Mouse (Mus musculus): ENCODE measurements around the gene Med8. TPM values are rescaled to one million over a fixed set of nuclear protein-coding genes. Genes with fewer than 3 reads are reported as not detected.

Gene Med8
- polyA plus RNA-seq, 1 experiment from 2014 or later: 87.1 TPM

DNA sequence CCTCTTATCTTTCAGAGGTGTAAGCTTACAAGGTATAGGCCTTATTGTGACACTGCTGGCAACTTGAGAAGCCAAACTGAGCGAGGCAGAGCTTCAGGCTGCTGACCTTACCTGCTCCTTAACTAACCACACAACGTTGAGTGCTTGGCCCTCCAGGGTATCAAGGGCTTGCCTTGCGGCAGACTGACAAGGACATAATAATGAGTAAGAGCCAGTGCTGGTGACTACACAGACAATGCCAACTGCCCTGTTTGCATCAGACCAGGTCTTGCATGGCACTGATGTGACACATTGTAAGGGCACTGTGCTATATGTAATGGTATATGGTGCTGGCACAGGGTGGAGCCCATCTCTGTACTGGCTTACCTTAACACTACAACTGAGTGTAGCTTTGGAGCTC lies 40.5 kb upstream of the Med8 start:
- WGBS: 83% methylated on average over 3 of the region's 3 CpGs
- no peak overlapping the region for H3K9ac ChIP-seq (replicated peaks; ENCODE audit: low read depth, low read length)
- H3K36me3 ChIP-seq (ENCODE audit: control insufficient read depth, insufficient read depth, low read length): peaks cover 61% of the 10 kb centered on the region
- H3K27ac ChIP-seq (ENCODE audit: low read length): no peak overlapping the region
- H3K4me2 ChIP-seq (replicated peaks; ENCODE audit: low read depth, low read length): no peak overlapping the region
- H3K9me3 ChIP-seq (ENCODE audit: control insufficient read depth, low read depth, low read length): no peaks in the 10 kb centered on the region
- H3K4me1 ChIP-seq (ENCODE audit: control insufficient read depth, insufficient read depth, low read length): no peaks in the 10 kb centered on the region
- no peaks in the 10 kb centered on the region for H3K27me3 ChIP-seq (ENCODE audit: control insufficient read depth, insufficient read depth, low read length)
- ATAC-seq (ENCODE audit: insufficient number of reproducible peaks, insufficient read depth, low FRiP score, low read depth): no peak
- H3K4me3 ChIP-seq (ENCODE audit: low read depth, low read length): no peak overlapping the region

DNA sequence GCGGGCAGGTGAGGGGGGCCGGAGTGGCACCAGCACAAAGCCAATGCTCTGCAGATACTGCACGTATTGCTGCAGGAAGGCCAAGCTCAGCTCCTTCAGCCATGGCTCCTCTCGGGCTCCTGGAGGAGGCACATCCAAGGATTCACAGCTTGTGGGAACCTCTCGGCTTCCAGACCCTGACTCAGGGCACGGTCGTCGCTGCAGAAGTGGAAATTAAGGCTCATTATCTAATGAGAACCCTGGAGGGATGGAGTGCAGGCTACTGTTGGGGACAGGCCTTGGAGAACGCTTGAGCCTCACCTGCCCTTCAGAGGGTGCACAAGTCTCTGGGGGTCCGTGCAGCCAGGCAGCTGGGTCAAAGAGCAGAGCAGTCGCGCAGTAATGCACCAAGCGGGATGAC lies 37.3 kb upstream of the Med8 start:
- no peak for ATAC-seq (ENCODE audit: insufficient number of reproducible peaks, insufficient read depth, low FRiP score, low read depth)
- Histone ChIP-seq H3K4me2 (replicated peaks; ENCODE audit: low read depth, low read length) (no peak overlapping the region), H3K9ac (replicated peaks; ENCODE audit: low read depth, low read length) (no peak overlapping the region), H3K4me3 (ENCODE audit: low read depth, low read length) (no peak overlapping the region), H3K27ac (ENCODE audit: low read length) (no peak overlapping the region), H3K27me3 (ENCODE audit: control insufficient read depth, insufficient read depth, low read length) (no peaks in the 10 kb centered on the region), H3K36me3 (ENCODE audit: control insufficient read depth, insufficient read depth, low read length) (peaks cover 63% of the 10 kb centered on the region), H3K4me1 (ENCODE audit: control insufficient read depth, insufficient read depth, low read length) (no peaks in the 10 kb centered on the region), H3K9me3 (ENCODE audit: control insufficient read depth, low read depth, low read length) (no peaks in the 10 kb centered on the region)
- WGBS: 92% methylated on average over 13 of the region's 13 CpGs

DNA sequence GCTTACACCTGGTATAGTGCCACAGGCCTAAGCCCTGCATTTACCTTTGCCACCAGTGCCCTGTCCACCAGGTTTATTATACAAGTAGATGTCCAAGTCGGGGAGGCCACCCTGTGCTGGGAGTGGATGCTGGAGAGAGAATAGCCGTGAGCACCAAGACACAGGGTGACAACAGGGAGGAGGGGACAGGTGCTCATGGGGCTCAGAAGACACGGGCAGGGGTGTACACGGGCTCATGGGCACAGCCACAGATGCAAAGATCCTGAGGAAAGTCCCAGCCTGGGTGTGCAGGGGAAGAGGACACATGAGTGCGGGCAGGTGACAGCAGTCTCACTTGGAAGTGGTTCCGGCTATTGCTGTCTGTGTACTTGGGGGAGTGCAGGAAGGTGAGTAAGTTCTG lies 33.1 kb upstream of the Med8 start:
- no peak overlapping the region for H3K27ac ChIP-seq (ENCODE audit: low read length)
- H3K4me3 ChIP-seq (ENCODE audit: low read depth, low read length): no peak overlapping the region
- no peak overlapping the region for H3K9ac ChIP-seq (replicated peaks; ENCODE audit: low read depth, low read length)
- no peaks in the 10 kb centered on the region for H3K27me3 ChIP-seq (ENCODE audit: control insufficient read depth, insufficient read depth, low read length)
- H3K4me1 ChIP-seq (ENCODE audit: control insufficient read depth, insufficient read depth, low read length): no peaks in the 10 kb centered on the region
- WGBS: 96% methylated on average over 6 of the region's 6 CpGs
- H3K36me3 ChIP-seq (ENCODE audit: control insufficient read depth, insufficient read depth, low read length): peaks cover 67% of the 10 kb centered on the region
- no peak overlapping the region for H3K4me2 ChIP-seq (replicated peaks; ENCODE audit: low read depth, low read length)
- H3K9me3 ChIP-seq (ENCODE audit: control insufficient read depth, low read depth, low read length): no peaks in the 10 kb centered on the region
- no peak for ATAC-seq (ENCODE audit: insufficient number of reproducible peaks, insufficient read depth, low FRiP score, low read depth)

- Histone ChIP-seq H3K36me3 (ENCODE audit: control insufficient read depth, insufficient read depth, low read length) (peaks cover 72% of the 10 kb centered on the region), H3K4me3 (ENCODE audit: low read depth, low read length) (no peak overlapping the region), H3K27ac (ENCODE audit: low read length) (no peak overlapping the region), H3K9me3 (ENCODE audit: control insufficient read depth, low read depth, low read length) (no peaks in the 10 kb centered on the region), H3K4me1 (ENCODE audit: control insufficient read depth, insufficient read depth, low read length) (no peaks in the 10 kb centered on the region), H3K27me3 (ENCODE audit: control insufficient read depth, insufficient read depth, low read length) (no peaks in the 10 kb centered on the region), H3K9ac (replicated peaks; ENCODE audit: low read depth, low read length) (no peak overlapping the region), H3K4me2 (replicated peaks; ENCODE audit: low read depth, low read length) (no peak overlapping the region)
- ATAC-seq (ENCODE audit: insufficient number of reproducible peaks, insufficient read depth, low FRiP score, low read depth): no peak
- 90% methylated on average over 7 of the region's 7 CpGs for WGBS
Observed at GRCm38 (mm10) chr4:118383271-118383670, 25.9 kb upstream of the Med8 start.

- Histone ChIP-seq H3K36me3 (ENCODE audit: control insufficient read depth, insufficient read depth, low read length) (peaks cover 90% of the 10 kb centered on the region), H3K27ac (ENCODE audit: low read length) (no peak overlapping the region), H3K4me3 (ENCODE audit: low read depth, low read length) (no peak overlapping the region), H3K9me3 (ENCODE audit: control insufficient read depth, low read depth, low read length) (no peaks in the 10 kb centered on the region), H3K27me3 (ENCODE audit: control insufficient read depth, insufficient read depth, low read length) (no peaks in the 10 kb centered on the region), H3K4me1 (ENCODE audit: control insufficient read depth, insufficient read depth, low read length) (no peaks in the 10 kb centered on the region), H3K4me2 (replicated peaks; ENCODE audit: low read depth, low read length) (no peak overlapping the region), H3K9ac (replicated peaks; ENCODE audit: low read depth, low read length) (no peak overlapping the region)
- 91% methylated on average over 8 of the region's 8 CpGs for WGBS
- ATAC-seq (ENCODE audit: insufficient number of reproducible peaks, insufficient read depth, low FRiP score, low read depth): no peak
Observed at GRCm38 (mm10) chr4:118387316-118387715, 21.8 kb upstream of the Med8 start.

- 92% methylated on average over 11 of the region's 11 CpGs for WGBS
- H3K4me1 ChIP-seq (ENCODE audit: control insufficient read depth, insufficient read depth, low read length): no peaks in the 10 kb centered on the region
- peaks cover 95% of the 10 kb centered on the region for H3K36me3 ChIP-seq (ENCODE audit: control insufficient read depth, insufficient read depth, low read length)
- H3K27ac ChIP-seq (ENCODE audit: low read length): no peak overlapping the region
- H3K27me3 ChIP-seq (ENCODE audit: control insufficient read depth, insufficient read depth, low read length): no peaks in the 10 kb centered on the region
- no peak overlapping the region for H3K9ac ChIP-seq (replicated peaks; ENCODE audit: low read depth, low read length)
- no peak overlapping the region for H3K4me3 ChIP-seq (ENCODE audit: low read depth, low read length)
- H3K9me3 ChIP-seq (ENCODE audit: control insufficient read depth, low read depth, low read length): no peaks in the 10 kb centered on the region
- ATAC-seq (ENCODE audit: insufficient number of reproducible peaks, insufficient read depth, low FRiP score, low read depth): no peak
- H3K4me2 ChIP-seq (replicated peaks; ENCODE audit: low read depth, low read length): no peak overlapping the region
Observed at GRCm38 (mm10) chr4:118390146-118390545, 19.0 kb upstream of the Med8 start.

GRCm38 (mm10) chr4:118394505-118394904 lies 14.6 kb upstream of the Med8 start:
- WGBS: 86% methylated on average over 6 of the region's 6 CpGs
- no peaks in the 10 kb centered on the region for H3K27me3 ChIP-seq (ENCODE audit: control insufficient read depth, insufficient read depth, low read length)
- no peak overlapping the region for H3K4me3 ChIP-seq (ENCODE audit: low read depth, low read length)
- no peak for ATAC-seq (ENCODE audit: insufficient number of reproducible peaks, insufficient read depth, low FRiP score, low read depth)
- no peak overlapping the region for H3K27ac ChIP-seq (ENCODE audit: low read length)
- no peak overlapping the region for H3K9ac ChIP-seq (replicated peaks; ENCODE audit: low read depth, low read length)
- no peaks in the 10 kb centered on the region for H3K9me3 ChIP-seq (ENCODE audit: control insufficient read depth, low read depth, low read length)
- no peaks in the 10 kb centered on the region for H3K4me1 ChIP-seq (ENCODE audit: control insufficient read depth, insufficient read depth, low read length)
- peaks cover 76% of the 10 kb centered on the region for H3K36me3 ChIP-seq (ENCODE audit: control insufficient read depth, insufficient read depth, low read length)
- no peak overlapping the region for H3K4me2 ChIP-seq (replicated peaks; ENCODE audit: low read depth, low read length)

- H3K27ac ChIP-seq (ENCODE audit: low read length): no peak overlapping the region
- H3K4me3 ChIP-seq (ENCODE audit: low read depth, low read length): no peak overlapping the region
- H3K9me3 ChIP-seq (ENCODE audit: control insufficient read depth, low read depth, low read length): no peaks in the 10 kb centered on the region
- WGBS: 89% methylated on average over 4 of the region's 4 CpGs
- H3K36me3 ChIP-seq (ENCODE audit: control insufficient read depth, insufficient read depth, low read length): peaks cover 77% of the 10 kb centered on the region
- no peaks in the 10 kb centered on the region for H3K27me3 ChIP-seq (ENCODE audit: control insufficient read depth, insufficient read depth, low read length)
- no peak overlapping the region for H3K9ac ChIP-seq (replicated peaks; ENCODE audit: low read depth, low read length)
- no peak overlapping the region for H3K4me2 ChIP-seq (replicated peaks; ENCODE audit: low read depth, low read length)
- no peak for ATAC-seq (ENCODE audit: insufficient number of reproducible peaks, insufficient read depth, low FRiP score, low read depth)
- no peaks in the 10 kb centered on the region for H3K4me1 ChIP-seq (ENCODE audit: control insufficient read depth, insufficient read depth, low read length)
Observed at GRCm38 (mm10) chr4:118395289-118395688, 13.8 kb upstream of the Med8 start.

DNA sequence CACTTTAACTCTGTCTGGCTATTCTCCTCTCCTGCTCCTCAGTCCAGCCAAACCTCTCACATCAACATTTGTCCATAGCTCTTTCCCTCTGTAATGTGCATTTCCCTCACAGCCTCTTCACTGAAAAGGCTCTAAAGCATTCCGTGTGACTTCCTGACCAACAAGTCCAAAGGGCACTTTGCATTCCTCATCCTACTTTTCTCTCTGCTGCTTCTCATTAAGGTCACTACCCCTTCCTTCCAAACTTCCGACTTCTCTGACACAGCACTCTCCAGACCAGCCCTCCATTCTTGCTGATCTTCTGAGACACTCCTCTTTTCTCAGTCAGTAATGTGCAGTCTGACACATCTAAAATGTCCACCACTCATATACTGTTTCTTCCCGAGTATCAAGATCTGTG lies 12.7 kb upstream of the Med8 start:
- 74% methylated on average over 3 of the region's 3 CpGs for WGBS
- peaks cover 73% of the 10 kb centered on the region for H3K36me3 ChIP-seq (ENCODE audit: control insufficient read depth, insufficient read depth, low read length)
- H3K9ac ChIP-seq (replicated peaks; ENCODE audit: low read depth, low read length): no peak overlapping the region
- H3K27me3 ChIP-seq (ENCODE audit: control insufficient read depth, insufficient read depth, low read length): no peaks in the 10 kb centered on the region
- H3K9me3 ChIP-seq (ENCODE audit: control insufficient read depth, low read depth, low read length): no peaks in the 10 kb centered on the region
- H3K4me2 ChIP-seq (replicated peaks; ENCODE audit: low read depth, low read length): no peak overlapping the region
- ATAC-seq (ENCODE audit: insufficient number of reproducible peaks, insufficient read depth, low FRiP score, low read depth): no peak
- H3K4me3 ChIP-seq (ENCODE audit: low read depth, low read length): no peak overlapping the region
- H3K4me1 ChIP-seq (ENCODE audit: control insufficient read depth, insufficient read depth, low read length): no peaks in the 10 kb centered on the region
- H3K27ac ChIP-seq (ENCODE audit: low read length): no peak overlapping the region

Measured in stomach, embryonic 14.5 days (tissue).